Mouse (Mus musculus) lung, postnatal 0 days (tissue): ENCODE results near the gene Vipr2. TPM values are rescaled to one million over a fixed set of nuclear protein-coding genes. Genes with fewer than 3 reads are reported as not detected.

ENCODE experiments used
- ATAC-seq: fragments of 200-750 bp; cut with Nextera tagmentation; 2 replicates; pipeline ENCODE4 v1.8.0; 2017; ENCODE audit warnings: moderate library complexity
- DNase-seq: peaks from one replicate; pipeline ENCODE4 v3.0.0-alpha.2; 2016; ENCODE audit warnings: low spot score
- H3K27ac ChIP-seq: fragments of 300-500 bp; sonication (generic); 2 replicates; pipeline ENCODE4 v1.5.1; 2014; ENCODE audit warnings: antibody characterized with exemption, mild to moderate bottlenecking, low read length, mixed read lengths
- H3K27me3 ChIP-seq: fragments of 300-500 bp; sonication (generic); replicated peaks from 2 replicates; pipeline ENCODE4 v1.6.1; 2014; ENCODE audit warnings: low read length, mixed read lengths; ENCODE audit not compliant: insufficient read depth
- H3K36me3 ChIP-seq: fragments of 300-500 bp; sonication (generic); 2 replicates; pipeline ENCODE4 v1.6.1; 2014; ENCODE audit warnings: low read length, mixed read lengths; ENCODE audit not compliant: insufficient read depth
- H3K4me1 ChIP-seq: fragments of 300-500 bp; sonication (generic); 2 replicates; pipeline ENCODE4 v1.6.1; 2014; ENCODE audit warnings: antibody characterized with exemption, low read depth, low read length, mixed read lengths; ENCODE audit not compliant: insufficient read depth
- H3K4me2 ChIP-seq: fragments of 300-500 bp; sonication (generic); replicated peaks from 2 replicates; pipeline ENCODE4 v1.6.1; 2014; ENCODE audit warnings: low read depth, mild to moderate bottlenecking, low read length, moderate library complexity, mixed read lengths
- H3K4me3 ChIP-seq: fragments of 300-500 bp; sonication (generic); 2 replicates; pipeline ENCODE4 v1.5.1; 2014; ENCODE audit warnings: low read depth, low read length
- H3K9ac ChIP-seq: fragments of 300-500 bp; sonication (generic); replicated peaks from 2 replicates; pipeline ENCODE4 v1.6.1; 2014; ENCODE audit warnings: low read depth, mild to moderate bottlenecking
- H3K9me3 ChIP-seq: fragments of 300-500 bp; sonication (generic); 2 replicates; pipeline ENCODE4 v1.6.1; 2016; ENCODE audit warnings: low read length, mixed read lengths
- CTCF ChIP-seq: IDR thresholded peaks from 2 replicates; pipeline ENCODE4 v1.5.1; 2016; ENCODE audit warnings: antibody characterized with exemption, mild to moderate bottlenecking
- EP300 ChIP-seq: IDR thresholded peaks from 2 replicates; pipeline ENCODE4 v1.6.1; 2016; ENCODE audit warnings: antibody characterized with exemption, mild to moderate bottlenecking, control low read depth
- WGBS: fragments of 180-500 bp; shearing (Covaris S2); extraction: QIAGEN DNeasy Blood & Tissue Kit; methylation state at CpG from one replicate; pipeline ENCODE4 v1.1.7; 2014; 5-methylcytosine and 5-hydroxymethylcytosine counted together
- polyA plus RNA-seq: library from polyadenylated mRNA; unstranded; fragments of >200 nt; fragmentation: Nextera tagmentation; extraction: Ambion mirVana; gene quantifications from 2 replicates; pipeline ENCODE4 v1.2.1, GENCODE M21; 2015

The Vipr2 gene
- polyA plus RNA-seq, 1 experiment from 2014 or later: 4.8 TPM

GRCm38 (mm10) chr12:116159223-116159622, 81.7 kb downstream of the Vipr2 start:
- TF ChIP-seq CTCF (no peak), EP300 (no peak)
- DNase-seq: no peak
- ATAC-seq: no peak
- H3K27me3 ChIP-seq: no peaks in the 10 kb centered on the region
- no peaks in the 10 kb centered on the region for H3K4me1 ChIP-seq
- H3K27ac ChIP-seq: no peak overlapping the region
- WGBS: 66% methylated on average over 5 of the region's 5 CpGs
- H3K9me3 ChIP-seq: no peaks in the 10 kb centered on the region
- H3K4me2 ChIP-seq: no peak overlapping the region
- H3K36me3 ChIP-seq: no peaks in the 10 kb centered on the region
- no peak overlapping the region for H3K4me3 ChIP-seq
- H3K9ac ChIP-seq: no peak overlapping the region

- 88% methylated on average over 2 of the region's 2 CpGs for WGBS
- no peak overlapping the region for H3K4me2 ChIP-seq
- no peak overlapping the region for H3K9ac ChIP-seq
- no peaks in the 10 kb centered on the region for H3K4me1 ChIP-seq
- no peak overlapping the region for H3K27ac ChIP-seq
- H3K4me3 ChIP-seq: no peak overlapping the region
- peak; percentile 19; the same call in 1 of the 2 replicates for TF ChIP-seq CTCF
- no peak for TF ChIP-seq EP300
- no peak for DNase-seq
- H3K36me3 ChIP-seq: no peaks in the 10 kb centered on the region
- no peaks in the 10 kb centered on the region for H3K9me3 ChIP-seq
- H3K27me3 ChIP-seq: no peaks in the 10 kb centered on the region
- no peak; the same call in 1 of the 2 replicates for ATAC-seq
These were observed 82.2 kb downstream of the Vipr2 start for GRCm38 (mm10) chr12:116159695-116160094.

- DNase-seq (peak; percentile 51), ATAC-seq (peak; percentile 32; the same call in 1 of the 2 replicates)
- TF ChIP-seq EP300 (no peak), CTCF (no peak)
- Histone ChIP-seq H3K4me1 (no peaks in the 10 kb centered on the region), H3K9me3 (no peaks in the 10 kb centered on the region), H3K27me3 (no peaks in the 10 kb centered on the region), H3K27ac (no peak overlapping the region), H3K4me3 (no peak overlapping the region), H3K9ac (no peak overlapping the region), H3K4me2 (no peak overlapping the region), H3K36me3 (no peaks in the 10 kb centered on the region)
These were observed 87.8 kb downstream of the Vipr2 start for GRCm38 (mm10) chr12:116165368-116165767.

- Histone ChIP-seq H3K9me3 (no peaks in the 10 kb centered on the region), H3K27me3 (no peaks in the 10 kb centered on the region), H3K4me1 (no peaks in the 10 kb centered on the region), H3K36me3 (no peaks in the 10 kb centered on the region), H3K27ac (no peak overlapping the region), H3K9ac (no peak overlapping the region), H3K4me2 (no peak overlapping the region), H3K4me3 (no peak overlapping the region)
- 22% methylated on average over 5 of the region's 5 CpGs for WGBS
- DNase-seq (peak; percentile 47), ATAC-seq (peak; percentile 62; the same call in 1 of the 2 replicates)
- TF ChIP-seq EP300 (no peak), CTCF (no peak)
These were observed 92.1 kb downstream of the Vipr2 start for GRCm38 (mm10) chr12:116169666-116170065.

GRCm38 (mm10) chr12:116176930-116177329, 99.4 kb downstream of the Vipr2 start:
- Histone ChIP-seq H3K36me3 (no peaks in the 10 kb centered on the region), H3K4me1 (no peaks in the 10 kb centered on the region), H3K27ac (no peak overlapping the region), H3K4me3 (no peak overlapping the region), H3K9me3 (no peaks in the 10 kb centered on the region), H3K4me2 (no peak overlapping the region), H3K9ac (no peak overlapping the region), H3K27me3 (no peaks in the 10 kb centered on the region)
- 82% methylated on average over 3 of the region's 3 CpGs for WGBS
- DNase-seq (no peak), ATAC-seq (no peak)
- TF ChIP-seq EP300: no peak
- peak; percentile 41 for TF ChIP-seq CTCF

GRCm38 (mm10) chr12:116181436-116182050, 104.0 kb downstream of the Vipr2 start:
- no peak overlapping the region for H3K27ac ChIP-seq
- H3K27me3 ChIP-seq: no peaks in the 10 kb centered on the region
- DNase-seq (peak; percentile 24), ATAC-seq (peak; percentile 52)
- no peak overlapping the region for H3K4me2 ChIP-seq
- no peaks in the 10 kb centered on the region for H3K4me1 ChIP-seq
- WGBS: 64% methylated on average over 4 of the region's 4 CpGs
- no peaks in the 10 kb centered on the region for H3K9me3 ChIP-seq
- no peak overlapping the region for H3K9ac ChIP-seq
- TF ChIP-seq CTCF (no peak), EP300 (no peak)
- no peaks in the 10 kb centered on the region for H3K36me3 ChIP-seq
- no peak overlapping the region for H3K4me3 ChIP-seq

- H3K36me3 ChIP-seq: no peaks in the 10 kb centered on the region
- TF ChIP-seq CTCF (no peak), EP300 (no peak)
- ATAC-seq: no peak
- H3K9ac ChIP-seq: no peak overlapping the region
- no peak overlapping the region for H3K4me3 ChIP-seq
- H3K9me3 ChIP-seq: no peaks in the 10 kb centered on the region
- no peak overlapping the region for H3K27ac ChIP-seq
- no peaks in the 10 kb centered on the region for H3K4me1 ChIP-seq
- DNase-seq: no peak
- H3K27me3 ChIP-seq: no peaks in the 10 kb centered on the region
- no peak overlapping the region for H3K4me2 ChIP-seq
These were observed 104.8 kb downstream of the Vipr2 start for GRCm38 (mm10) chr12:116182376-116182775.
